Mouse (Mus musculus) adrenal gland, postnatal 14 days (tissue): ENCODE measurements around the gene Atp13a3. TPM values are rescaled to one million over a fixed set of nuclear protein-coding genes. Genes with fewer than 3 reads are reported as not detected.

Experiments used
- DNase-seq: peaks from one replicate; pipeline ENCODE4 v3.0.0; 2021; ENCODE audit warnings: mixed read lengths
- total RNA-seq: library from RNA; stranded (reverse); gene quantifications from 2 replicates; pipeline ENCODE4 v1.2.3, GENCODE M21; 2021

Gene Atp13a3
- total RNA-seq, 1 experiment from 2014 or later: 87.9 TPM

DNA sequence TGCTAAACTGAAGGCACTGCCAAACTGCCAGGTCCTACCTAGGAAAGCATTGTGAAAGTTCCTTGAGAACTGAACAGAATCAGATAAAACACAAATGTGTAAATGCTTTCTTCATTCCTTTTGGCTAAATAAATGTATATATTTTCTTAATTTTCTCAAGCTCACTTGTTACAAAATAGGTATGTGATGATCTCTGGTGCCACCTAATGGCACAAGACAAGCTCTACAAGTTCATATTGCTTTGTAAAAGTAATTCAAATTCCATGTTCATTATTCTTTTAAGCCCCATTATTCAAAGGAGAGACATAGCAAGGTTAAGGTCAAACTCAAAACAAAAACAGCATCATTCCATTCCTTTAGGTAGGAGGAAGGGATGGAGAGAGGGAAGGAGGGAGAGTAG is 91.5 kb downstream of the Atp13a3 start:
- DNase-seq: no peak

DNA sequence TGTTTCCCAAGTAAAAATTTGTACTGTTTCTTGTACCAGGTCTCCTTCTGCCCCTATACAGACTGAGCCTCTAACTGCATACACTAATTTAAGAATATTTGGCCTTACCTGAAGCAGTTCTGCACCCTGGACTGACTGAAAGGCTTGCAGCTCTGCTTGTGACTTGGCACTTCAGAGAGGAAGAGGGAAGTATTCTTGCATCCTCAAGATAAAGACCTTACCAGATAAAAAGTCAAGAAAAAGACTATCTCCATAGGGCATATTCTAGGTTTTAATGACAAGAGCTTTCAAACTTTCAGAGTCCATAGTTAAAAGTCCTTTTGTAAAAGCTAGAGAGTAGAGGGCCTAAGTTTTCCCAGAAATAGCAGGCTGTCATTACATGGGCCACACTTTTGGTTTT is 95.1 kb downstream of the Atp13a3 start, which contains the start of gene Gp5:
Gene Gp5, minus strand, starts transcription at position 133 of the 400 bp plus-strand sequence.
- no peak for DNase-seq

GRCm38 (mm10) chr16:30310171-30310515 is 95.6 kb downstream of the Atp13a3 start:
- no peak for DNase-seq

DNA sequence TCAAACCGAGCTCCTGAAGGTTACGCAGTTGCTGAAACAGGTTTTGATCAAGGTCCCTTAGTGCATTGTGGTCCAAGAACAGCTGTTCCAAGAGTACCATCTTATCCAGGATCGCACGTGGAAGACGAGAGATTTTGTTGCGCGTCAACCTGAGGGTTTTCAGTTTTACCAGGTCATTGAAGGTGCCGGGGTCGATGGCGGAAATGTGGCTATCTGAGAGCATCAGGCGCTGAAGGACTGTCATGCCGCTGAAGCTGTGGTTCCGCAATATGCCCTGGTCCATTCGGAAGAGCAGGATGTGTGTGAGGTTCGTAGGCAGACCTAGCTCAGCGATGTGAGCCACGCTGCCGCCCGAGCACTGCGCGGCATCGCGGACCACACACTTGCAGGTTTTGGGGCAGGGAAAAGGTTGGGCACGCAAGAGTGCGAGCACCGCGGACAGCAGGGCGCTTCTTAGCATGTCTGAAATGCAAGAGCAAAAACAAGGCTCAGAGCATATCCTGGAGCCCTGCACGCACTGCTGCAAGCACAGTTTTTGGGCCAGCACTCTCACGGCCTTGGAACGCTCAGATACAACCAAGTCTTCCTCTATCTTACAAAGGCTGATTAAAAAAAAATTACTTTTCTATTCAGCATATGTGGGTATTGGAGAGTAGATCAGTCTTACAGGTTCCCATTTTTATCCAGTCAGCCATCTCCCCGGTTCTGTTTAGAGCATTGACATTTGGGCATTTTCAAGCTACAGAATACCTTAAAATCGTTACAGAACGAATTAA is 96.2 kb downstream of the Atp13a3 start:
- DNase-seq: peak; percentile 8

DNA sequence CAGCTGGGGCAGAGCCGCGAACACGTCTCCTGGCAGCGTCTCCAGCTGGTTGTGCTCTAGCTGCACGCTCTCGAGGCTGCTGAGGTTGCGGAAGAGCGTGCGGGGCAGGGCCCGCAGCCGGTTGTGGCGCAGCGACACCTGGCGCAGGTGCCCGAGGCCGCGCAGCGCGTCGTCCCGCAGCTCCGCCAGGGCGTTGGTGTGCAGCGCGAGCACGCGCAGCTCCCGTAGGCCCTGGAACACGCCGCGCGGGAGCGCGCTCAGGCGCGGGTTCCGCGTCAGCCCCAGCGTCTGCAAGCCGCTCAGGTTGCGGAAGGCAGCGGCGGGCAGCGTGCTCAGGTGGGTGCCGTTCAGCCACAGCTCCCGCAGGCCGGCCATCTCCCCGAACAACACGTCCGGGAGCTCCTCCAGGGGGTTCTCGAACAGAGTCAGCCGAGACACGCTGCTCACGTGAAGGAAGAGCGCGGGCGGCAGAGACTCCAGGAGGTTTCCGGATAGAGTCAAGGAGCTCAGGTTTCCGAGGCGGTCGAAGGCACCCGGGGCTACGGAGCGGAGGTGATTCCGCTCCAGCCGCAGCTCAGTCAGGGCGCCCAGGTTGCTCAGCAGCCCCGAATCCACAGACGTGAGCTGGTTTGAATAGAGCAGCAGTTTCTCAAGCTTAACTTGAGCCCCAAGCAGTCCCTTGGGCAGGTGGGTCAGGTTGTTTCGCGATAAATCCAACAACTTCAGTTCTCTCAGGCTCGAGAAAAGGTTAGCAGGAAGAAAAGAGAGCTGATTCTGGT is 97.0 kb downstream of the Atp13a3 start:
- peak; percentile 51 for DNase-seq

DNA sequence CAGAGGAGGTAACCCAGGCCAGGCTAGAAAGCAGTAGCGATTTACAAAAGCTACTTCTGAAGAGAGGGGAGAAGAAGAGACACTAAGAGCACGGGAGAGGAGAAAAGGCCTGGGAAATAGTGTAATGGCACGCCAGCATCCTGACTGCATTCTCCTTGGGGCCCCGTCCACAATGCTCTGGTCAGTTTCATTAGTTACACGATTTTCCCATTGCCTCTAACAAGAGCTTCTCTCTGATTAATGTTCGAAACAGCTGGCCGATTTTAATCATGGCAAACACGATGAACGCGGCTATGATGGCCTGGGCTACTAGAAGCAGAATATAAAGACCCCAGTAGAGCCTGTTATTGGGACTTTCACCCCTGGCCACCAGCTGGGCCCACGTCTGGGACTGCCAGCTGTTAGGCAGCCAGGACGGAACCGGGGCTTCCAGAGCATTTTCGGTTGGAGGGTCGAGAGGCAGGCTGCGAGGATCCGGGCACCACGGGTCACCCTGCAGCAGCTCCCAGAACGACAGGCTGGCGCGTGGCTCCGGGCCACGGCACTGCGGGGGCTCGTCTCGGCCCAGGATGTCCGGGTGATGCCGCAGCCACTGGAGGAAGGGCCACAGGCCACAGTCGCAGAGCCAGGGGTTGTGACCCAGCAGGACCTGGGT is 97.7 kb downstream of the Atp13a3 start:
- DNase-seq: peak; percentile 37

GRCm38 (mm10) chr16:30307306-30307705 is 98.5 kb downstream of the Atp13a3 start:
- no peak for DNase-seq

DNA sequence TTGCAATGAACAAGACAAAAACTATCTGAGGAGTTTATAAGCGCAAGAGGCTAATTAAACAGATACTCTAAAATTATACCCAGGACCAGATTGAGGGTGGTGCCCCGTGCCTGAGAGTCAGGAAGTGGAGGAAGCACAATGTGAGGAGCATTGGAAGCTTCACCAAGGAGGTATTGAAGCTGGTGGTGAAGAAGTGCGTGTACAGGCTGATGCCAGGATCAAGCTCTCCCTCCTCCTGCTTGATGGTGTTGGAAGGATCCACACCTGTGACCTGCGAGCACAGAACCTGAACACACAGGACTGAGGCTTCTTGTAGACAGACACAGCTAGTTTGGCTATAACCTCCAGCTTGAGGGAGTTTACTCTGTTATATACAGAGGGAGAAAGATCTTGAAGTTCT is 99.7 kb downstream of the Atp13a3 start:
- no peak for DNase-seq

GRCm38 (mm10) chr16:30304236-30304635 is 101.5 kb downstream of the Atp13a3 start:
- no peak for DNase-seq

DNA sequence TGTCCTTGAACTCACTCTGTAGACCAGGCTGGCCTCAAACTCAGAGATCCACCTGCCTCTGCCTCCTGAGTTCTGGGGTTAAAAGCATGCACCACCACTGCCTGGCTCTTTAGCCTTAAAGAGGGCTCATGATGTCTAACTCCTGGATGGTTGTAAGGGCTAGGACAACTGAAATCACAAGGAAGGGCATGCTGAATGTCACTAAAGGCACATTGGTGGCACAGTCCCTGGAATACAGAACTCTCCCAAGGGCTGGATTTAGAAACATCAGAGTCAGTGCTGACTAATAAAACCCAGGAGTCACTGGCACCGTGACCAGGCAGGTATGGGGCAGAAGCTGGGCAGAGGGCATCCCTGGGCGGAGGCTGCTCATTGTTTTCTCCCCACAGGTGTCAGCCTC is 102.4 kb downstream of the Atp13a3 start:
- DNase-seq: no peak

DNA sequence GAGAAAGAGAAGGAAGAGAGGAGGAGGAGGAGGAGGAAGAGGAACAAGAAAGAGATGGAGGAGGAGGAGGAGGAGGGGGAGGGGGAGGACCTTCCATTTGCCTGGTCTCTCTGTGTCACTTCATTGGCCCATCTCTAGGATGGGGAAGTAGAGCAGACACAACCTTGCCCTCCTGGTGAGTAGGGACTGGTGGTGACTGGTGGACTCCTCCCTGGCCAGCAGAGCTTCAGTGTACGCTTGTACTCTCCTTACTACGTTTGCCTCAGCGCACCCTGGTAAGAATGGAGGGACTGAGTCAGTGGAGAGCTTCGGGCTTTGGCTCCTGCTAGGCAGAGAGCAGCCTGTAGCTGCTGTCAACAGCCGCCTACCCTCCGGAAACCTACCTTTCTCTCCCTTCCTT is 103.1 kb downstream of the Atp13a3 start:
- no peak for DNase-seq

GRCm38 (mm10) chr16:30299711-30300277 is 106.0 kb downstream of the Atp13a3 start:
- no peak for DNase-seq

DNA sequence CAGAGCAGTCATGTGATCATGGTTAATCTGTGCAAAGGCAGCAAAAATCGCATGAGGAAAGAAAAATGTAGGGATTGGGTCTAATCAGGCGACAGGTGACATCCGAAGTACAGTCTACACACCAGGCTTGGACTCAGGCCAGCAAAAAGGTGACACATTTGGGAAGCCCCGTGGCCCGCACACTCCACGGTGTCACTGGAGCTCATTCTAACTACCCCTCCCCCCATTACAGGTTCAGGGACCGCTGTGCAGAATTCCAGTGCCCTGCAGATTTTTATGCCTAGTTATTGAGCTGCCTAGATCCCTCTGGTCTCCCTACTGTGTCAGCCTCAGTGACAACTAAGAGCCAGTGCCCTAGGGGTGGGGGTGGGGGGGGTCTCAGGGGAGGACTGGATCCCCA is 108.3 kb downstream of the Atp13a3 start:
- DNase-seq: no peak

DNA sequence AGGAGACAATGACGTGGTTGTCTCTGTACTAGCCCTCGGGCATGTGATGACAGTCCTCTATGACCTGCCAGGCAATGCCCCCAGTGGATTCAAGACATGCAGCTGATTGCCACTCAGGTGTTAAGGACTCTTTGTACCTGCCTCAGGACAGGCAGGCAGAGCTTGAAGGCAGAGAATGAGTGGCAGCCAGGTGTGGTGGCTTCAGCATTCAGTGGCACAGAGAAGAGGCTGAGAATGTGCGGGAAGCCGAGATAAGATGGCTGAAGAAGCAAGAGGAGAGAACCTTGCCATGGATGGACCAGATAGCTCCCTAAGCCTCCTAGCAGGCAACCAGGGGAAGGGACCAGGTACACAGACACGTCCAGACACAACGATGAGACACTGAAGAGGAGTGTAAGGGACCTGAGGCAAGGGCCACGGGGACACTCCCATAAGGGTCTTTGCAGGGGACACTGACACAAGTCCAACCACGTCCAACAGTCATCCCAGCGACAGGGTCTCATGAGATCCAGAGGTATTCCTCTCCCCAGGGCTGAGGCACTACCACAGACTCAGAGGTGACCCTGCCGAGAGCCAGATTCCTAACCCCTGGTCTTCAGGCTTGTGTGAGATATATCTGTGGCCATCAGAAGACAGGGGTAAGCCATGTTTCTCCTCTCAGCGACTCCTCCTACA is 109.0 kb downstream of the Atp13a3 start:
- no peak for DNase-seq

- DNase-seq: no peak
Observed at GRCm38 (mm10) chr16:30295106-30295505, 110.7 kb downstream of the Atp13a3 start.

DNA sequence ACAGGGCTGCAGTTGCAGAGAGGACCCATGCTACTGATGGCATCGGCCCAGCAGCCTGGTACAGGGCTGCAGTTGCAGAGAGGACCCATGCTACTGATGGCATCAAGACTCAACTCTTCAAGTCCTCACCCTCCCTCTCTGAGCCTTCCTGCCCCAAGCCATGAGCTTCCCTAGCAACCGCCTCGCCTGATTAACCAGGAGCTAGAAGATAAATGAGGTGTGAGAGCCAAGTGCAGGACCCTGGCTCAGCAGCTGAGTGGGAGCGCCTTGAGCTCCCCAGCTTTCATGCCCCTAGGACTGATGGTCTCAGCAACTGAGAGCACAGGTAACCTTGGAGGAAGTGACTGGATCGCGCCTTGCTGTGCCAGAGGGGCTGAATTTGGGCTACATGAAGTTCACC is 115.3 kb downstream of the Atp13a3 start:
- DNase-seq: no peak

DNA sequence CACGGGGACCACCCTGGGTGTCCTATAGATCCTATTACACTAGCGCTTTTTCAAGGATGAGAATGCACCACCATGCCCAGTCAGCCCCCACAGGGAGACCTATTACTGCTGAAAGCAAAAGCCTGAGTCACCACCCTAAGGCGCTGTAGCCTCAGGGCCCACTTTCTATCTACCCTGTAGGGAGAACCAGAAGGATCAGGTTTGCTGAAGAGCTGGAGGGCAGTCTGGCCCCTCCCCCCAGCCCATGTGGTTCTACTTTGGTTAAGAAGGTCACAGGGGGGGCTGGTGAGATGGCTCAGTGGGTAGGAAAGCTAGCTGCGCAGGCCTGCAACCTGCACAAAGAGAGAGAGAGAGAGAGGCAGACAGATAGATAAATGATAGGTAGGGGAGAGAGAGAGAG is 120.1 kb downstream of the Atp13a3 start:
- DNase-seq: no peak

- peak; percentile 44 for DNase-seq
Observed at GRCm38 (mm10) chr16:30283743-30284337, 121.9 kb downstream of the Atp13a3 start.

DNA sequence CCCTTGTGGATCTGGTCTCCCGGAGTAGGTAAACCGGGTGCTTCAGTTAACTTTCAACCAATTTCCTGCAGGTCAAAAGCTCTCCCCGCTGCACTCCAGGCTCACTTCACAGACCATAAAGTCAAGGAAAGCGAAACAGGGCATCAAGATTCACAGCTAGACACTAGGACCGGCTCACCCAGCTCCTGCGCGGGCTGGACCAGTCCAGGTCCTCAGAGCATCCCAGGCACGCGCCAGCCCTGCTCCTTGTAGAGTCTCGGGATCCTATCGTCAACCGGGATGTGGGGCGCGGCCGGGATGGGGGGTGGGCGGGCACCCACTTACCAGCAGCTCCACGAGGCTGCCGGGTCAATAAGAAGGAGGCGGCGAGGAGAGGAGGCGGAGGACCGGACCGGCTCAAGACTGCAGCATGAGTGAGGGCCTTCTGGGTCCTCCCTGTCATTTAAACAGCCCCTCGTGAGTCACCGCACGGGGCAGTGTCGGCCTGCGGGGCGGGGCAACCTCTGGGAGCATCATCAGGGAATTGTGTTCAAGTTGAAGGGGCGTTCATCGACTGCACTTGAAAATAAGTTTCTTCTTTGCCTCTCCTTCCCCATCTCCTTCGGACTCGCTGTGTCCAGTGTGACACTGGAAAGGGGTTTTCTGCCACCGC is 122.8 kb downstream of the Atp13a3 start, which contains the start of gene Lrrc15:
Gene Lrrc15, minus strand, starts transcription at position 413 of the 652 bp plus-strand sequence.
- DNase-seq: peak; percentile 46

GRCm38 (mm10) chr16:30280676-30281297 is 125.0 kb downstream of the Atp13a3 start:
- DNase-seq: no peak

DNA sequence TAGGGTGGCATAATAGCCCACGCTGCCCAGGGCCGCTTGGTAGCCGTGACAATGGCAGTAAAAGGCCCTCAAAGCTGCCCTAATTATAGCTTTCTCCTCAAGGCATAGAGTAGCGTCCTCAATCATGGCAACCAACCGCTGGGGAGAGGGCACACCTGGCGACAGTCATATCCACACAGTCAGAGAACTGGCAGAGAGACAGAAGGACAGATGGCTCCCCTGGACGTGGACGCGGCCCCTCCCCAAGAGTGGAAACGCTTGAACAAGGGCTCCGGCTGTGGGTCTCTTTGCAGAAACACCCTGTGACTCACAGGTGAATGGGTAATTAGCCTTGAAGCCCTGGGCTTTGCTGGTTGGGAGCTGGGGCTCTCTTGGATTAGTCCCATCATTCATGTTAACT is 127.4 kb downstream of the Atp13a3 start:
- DNase-seq: peak; percentile 29
